Mouse (Mus musculus): ENCODE measurements around the gene Lhx2. TPM values are rescaled to one million over a fixed set of nuclear protein-coding genes. Genes with fewer than 3 reads are reported as not detected.

Gene Lhx2
- total RNA-seq, 2 experiments from 2014 or later = not detected

DNA sequence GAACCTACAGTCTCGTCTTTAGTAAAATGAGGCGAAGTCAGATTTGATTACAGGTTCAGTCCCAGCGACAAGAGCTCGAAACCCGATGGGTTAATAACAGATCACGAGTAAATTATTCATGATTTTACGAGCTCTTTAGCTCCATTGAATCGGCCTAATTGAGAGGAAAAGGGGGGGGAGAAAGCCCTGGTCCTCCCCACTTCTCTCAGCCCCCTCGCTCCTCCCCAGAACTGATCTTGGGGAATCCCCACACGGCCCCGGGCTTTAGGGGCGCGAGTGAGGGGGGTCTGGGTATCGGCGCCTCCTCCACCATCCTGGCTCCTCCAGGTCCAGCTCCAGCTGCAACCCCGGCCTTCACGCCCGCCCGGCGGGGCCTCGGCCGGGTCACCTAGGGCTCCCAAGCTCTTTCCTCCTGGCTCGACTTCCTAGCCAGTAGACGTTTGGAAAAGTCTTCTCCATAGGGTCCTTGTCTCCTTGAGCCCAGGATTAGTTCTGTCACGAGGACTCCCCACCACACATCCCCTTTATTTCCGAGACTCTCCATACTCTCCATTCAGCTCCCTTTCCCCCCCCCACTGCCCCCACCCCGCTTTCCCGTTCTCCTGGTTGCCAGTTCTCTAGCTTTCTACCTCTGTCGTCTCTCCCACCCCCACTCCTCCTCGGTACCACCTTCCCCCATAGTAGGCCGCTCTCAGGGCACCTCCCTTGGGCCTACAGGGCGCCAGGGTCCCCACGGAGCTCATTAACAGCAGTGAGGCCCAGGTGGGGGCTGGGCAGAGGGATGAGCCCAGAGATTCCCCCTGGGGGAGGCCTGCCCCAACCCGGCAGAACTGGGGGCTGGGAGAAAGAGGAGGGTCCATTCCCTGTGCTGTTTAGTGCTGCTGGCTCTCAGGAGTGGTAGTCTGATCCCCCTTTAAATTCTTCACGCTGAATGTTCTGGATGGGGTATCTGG is 18.5 kb downstream of the Lhx2 start:
- ATAC-seq (replicated peaks; ENCODE audit: low FRiP score, poor library complexity, severe bottlenecking) = no peak

DNA sequence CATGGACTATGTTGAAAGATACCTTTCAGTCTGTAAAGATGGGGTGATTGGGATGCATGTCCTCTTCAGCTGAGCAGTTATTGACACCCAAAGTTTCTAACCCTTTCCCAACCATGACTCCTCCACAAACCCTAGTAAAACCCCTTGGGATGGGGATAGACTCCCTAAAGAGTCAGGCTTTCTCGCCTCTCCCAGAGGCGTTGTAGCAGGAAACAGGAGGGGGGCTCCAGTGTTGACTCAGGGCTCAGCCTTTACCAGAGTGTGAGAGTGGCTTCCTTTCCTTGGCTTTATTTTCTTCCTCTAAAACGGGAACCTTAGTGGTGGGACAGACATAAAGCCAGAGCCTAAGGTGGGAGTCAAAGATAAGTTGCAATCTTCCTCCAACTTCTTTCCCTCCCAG is 19.5 kb downstream of the Lhx2 start:
- no peak for ATAC-seq (replicated peaks; ENCODE audit: low FRiP score, poor library complexity, severe bottlenecking)

GRCm38 (mm10) chr2:38359186-38359585 is 20.1 kb downstream of the Lhx2 start:
- no peak for ATAC-seq (replicated peaks; ENCODE audit: low FRiP score, poor library complexity, severe bottlenecking)

DNA sequence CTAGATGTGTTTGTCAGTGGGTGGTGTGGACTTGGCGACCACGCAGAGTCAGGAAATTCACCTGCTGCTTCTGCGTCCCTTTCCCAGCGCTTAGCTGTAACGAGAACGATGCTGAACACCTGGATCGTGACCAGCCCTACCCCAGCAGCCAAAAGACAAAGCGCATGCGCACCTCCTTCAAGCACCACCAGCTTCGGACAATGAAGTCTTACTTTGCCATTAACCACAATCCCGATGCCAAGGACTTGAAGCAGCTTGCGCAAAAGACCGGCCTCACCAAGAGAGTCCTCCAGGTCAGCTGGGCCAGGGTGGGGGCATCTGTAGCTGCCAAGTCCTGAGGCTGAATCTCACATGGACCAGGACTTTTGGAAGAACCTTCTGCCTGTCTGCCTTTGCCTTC is 20.7 kb downstream of the Lhx2 start:
- ATAC-seq (replicated peaks; ENCODE audit: low FRiP score, poor library complexity, severe bottlenecking) = no peak

GRCm38 (mm10) chr2:38366222-38366621 is 27.1 kb downstream of the Lhx2 start:
- ATAC-seq (replicated peaks; ENCODE audit: low FRiP score, poor library complexity, severe bottlenecking) = no peak

DNA sequence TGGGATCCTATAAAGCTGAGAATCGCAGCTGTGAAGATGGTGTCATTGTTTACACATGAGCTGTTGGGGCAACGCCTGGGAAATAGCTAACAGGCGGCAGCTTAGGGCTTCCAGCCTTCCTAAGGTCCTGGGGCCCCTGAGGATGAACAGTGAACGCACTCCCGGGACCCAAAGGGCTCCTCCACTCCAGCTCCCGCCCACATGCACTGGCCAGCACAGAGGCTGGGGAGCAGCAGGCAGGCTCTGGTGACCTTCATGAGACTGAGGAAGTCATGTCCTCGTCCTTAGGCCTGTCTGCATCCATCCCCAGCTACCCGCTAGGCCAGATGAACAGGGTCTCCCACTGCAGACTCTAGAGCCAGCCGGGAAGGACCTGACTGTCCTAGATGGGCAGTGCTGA is 27.9 kb downstream of the Lhx2 start:
- no peak for ATAC-seq (replicated peaks; ENCODE audit: low FRiP score, poor library complexity, severe bottlenecking)

DNA sequence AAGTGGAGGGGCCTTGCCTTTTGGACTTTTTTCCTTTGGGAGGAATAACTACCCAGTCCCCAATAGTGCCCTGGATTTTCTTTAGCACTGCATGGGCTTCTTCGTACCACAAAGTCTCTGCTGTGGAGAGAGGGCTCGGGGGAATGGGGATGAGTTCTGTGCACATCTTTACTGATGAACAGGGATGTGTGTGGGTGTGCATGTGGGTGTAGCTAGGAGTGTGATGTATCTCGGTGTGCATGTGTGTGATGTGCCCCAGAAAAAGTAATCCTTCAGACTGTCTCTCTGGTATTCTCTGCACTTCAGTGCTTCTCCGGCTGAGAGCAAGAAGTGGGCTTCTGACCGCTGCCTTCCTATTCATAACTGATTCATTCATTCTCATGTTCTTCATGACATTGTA is 28.8 kb downstream of the Lhx2 start:
- ATAC-seq (replicated peaks; ENCODE audit: low FRiP score, poor library complexity, severe bottlenecking) = no peak

DNA sequence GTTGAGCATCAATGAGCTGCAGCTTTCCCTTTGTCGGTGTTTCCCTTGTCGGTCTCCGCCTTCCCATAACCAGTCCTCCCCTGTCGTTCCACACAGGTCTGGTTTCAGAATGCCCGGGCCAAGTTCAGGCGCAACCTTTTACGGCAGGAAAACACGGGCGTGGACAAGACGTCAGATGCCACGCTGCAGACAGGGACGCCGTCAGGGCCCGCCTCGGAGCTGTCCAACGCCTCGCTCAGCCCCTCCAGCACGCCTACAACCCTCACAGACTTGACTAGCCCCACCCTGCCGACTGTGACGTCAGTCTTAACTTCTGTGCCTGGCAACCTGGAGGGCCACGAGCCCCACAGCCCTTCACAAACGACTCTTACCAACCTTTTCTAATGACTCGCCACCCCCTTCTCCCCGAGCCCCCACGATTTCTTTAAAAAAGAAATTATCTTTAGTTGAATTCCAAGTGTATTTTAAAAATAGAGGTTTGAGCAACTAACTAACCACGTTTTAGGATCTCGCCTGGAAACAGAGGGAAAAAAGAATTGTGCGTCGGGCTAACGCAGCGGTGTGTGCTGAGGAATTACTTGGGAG is 29.8 kb downstream of the Lhx2 start:
- ATAC-seq (replicated peaks; ENCODE audit: low FRiP score, poor library complexity, severe bottlenecking) = no peak

GRCm38 (mm10) chr2:38375606-38376304 is 36.7 kb downstream of the Lhx2 start:
- peak; percentile 52; the same call in 1 of the 2 replicates for ATAC-seq (replicated peaks; ENCODE audit: low FRiP score, poor library complexity, severe bottlenecking)

GRCm38 (mm10) chr2:38377254-38377653 is 38.2 kb downstream of the Lhx2 start:
- no peak for ATAC-seq (replicated peaks; ENCODE audit: low FRiP score, poor library complexity, severe bottlenecking)

DNA sequence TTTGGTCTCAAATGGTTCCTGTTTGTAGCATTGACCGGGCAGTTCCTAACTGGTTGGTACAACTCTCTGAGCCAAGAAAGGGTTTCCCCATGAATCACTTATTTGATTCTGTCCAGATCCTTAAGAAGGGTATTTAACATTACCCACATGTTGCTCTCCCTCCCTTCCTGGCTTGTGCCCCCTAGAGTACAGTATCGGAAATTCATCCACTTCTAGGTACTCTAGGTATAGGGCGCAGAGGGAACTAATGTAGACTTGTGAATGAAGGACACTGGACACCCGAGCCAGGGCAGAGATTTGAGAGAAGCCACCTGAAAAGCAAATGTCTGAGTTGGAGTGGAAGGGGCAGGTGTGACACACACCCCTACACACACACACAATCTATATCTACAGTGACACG is 39.3 kb downstream of the Lhx2 start:
- ATAC-seq (replicated peaks; ENCODE audit: low FRiP score, poor library complexity, severe bottlenecking) = no peak

- ATAC-seq (replicated peaks; ENCODE audit: low FRiP score, poor library complexity, severe bottlenecking) = no peak
Measured at GRCm38 (mm10) chr2:38378849-38379545, 39.9 kb downstream of the Lhx2 start.

DNA sequence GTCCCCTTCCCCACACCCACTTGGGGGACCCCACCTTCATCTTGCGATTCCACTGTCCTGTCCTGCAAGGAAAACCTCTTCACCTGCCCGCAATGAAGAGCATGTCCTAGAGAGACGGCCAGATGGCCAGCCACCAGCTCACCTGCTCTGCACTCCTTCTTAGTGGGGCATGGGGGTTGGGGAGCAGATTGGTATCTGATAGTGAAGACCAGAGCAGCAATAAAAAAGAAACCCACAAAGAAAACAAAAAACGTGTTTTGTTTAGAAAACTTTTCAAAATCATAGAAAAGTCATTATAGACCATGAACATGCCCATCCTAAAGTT is 40.4 kb downstream of the Lhx2 start:
- ATAC-seq (replicated peaks; ENCODE audit: low FRiP score, poor library complexity, severe bottlenecking) = no peak

GRCm38 (mm10) chr2:38380136-38381083 is 41.3 kb downstream of the Lhx2 start:
- no peak for ATAC-seq (replicated peaks; ENCODE audit: low FRiP score, poor library complexity, severe bottlenecking)

DNA sequence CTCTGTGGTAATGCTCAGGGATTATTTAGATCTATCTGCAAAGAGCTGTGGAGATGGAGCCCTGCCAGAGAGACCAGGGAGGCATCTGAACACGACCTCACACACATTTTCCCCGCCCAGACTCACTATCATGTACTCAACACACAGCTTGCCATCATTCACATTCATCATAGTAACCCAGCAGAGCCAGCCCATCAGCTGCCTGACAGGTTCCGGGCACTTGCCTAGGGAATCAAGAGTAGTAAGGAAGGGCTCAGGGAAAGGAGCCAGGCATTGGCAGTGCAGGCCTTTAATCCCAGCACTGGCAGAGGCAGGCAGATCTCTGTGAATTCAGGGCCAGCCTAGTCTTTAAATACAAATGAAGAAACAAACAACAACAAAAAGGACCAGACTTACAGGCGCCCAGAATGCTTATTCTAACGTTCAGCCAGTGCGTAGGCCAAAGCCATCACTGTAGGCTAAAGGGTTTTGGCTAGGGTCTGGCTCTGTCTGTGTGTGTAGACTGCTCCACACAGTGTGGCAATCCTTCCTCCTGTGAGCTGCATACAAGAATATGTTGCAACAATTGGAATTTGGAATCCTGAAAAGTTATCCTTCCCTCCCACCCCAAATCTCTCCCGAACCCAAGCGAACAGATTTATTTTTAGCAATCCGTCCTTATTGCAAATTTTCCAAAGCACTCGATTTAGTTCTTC is 48.6 kb downstream of the Lhx2 start:
- no peak for ATAC-seq (replicated peaks; ENCODE audit: low FRiP score, poor library complexity, severe bottlenecking)

GRCm38 (mm10) chr2:38394977-38395868 is 56.1 kb downstream of the Lhx2 start:
- no peak for ATAC-seq (replicated peaks; ENCODE audit: low FRiP score, poor library complexity, severe bottlenecking)

- ATAC-seq (replicated peaks; ENCODE audit: low FRiP score, poor library complexity, severe bottlenecking) = no peak
Measured at GRCm38 (mm10) chr2:38395869-38396236, 56.8 kb downstream of the Lhx2 start.

- no peak for ATAC-seq (replicated peaks; ENCODE audit: low FRiP score, poor library complexity, severe bottlenecking)
Measured at GRCm38 (mm10) chr2:38397306-38397705, 58.2 kb downstream of the Lhx2 start.

All from erythroblast, adult 5-6 weeks (primary cell).